Mouse (Mus musculus): Measurements from ENCODE around the gene Ralgapa2. TPM values are rescaled to one million over a fixed set of nuclear protein-coding genes. Genes with fewer than 3 reads are reported as not detected.

Ralgapa2 gene
- total and polyA plus RNA-seq, 2 experiments from 2014 or later, result 7.6 to 21.7 TPM

DNA sequence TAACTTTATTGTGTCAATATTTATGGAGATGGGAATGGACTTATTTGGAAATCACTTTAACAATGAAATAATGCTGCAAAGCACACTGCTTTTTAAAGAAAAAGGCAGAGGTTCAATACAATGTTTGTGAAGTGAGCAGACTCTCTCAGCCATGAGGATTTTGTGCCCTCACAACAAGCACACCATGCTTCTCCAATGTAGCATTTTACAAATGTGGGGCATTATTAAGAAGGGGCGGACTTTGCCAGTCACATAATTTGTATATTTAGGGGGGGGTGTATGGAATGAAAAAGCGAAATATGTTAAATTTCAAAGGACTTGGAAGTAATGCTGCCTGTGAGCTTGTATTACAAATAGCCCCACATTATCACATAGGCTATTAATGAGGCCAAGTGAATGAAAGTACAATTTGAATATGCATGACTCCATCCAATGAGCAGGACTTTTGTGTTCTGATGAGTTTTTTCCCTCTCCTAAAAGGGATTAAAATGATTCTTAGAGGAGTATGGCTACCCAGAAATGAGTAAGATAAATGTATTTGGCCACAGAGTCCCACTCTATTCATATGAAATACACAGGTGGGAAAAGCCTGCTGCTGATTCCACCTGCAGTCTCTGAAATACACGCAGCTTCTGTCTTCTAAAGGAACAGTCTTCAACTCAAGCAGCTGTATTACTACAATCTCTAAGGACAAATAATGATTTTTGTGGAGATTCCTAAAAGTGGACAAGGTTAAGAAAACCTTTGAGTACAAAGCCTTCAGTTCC is 187.8 kb downstream of the Ralgapa2 start:
- 89% methylated on average over 3 of the region's 3 CpGs for WGBS
- DNase-seq (ENCODE audit: low spot score) (no peak), ATAC-seq (ENCODE audit: insufficient read depth, low read depth) (no peak)

DNA sequence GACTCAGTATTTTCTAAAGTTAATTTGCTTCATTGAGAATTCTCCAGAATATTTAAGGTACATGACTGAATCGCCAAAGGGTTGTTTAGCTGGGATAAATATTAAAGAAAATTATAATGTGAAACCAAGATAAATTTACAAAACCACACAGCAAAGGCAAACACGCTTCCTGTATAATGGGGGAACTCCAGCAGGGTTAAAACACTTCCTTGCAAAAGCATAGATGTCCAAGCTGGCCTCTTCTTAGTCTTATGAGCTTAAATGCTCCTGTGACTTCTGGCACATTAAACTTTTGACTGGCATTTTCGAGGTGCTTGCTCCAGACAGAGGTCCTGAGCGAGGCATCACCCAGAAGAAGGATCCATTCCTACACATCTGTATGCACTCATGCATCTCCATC is 188.6 kb downstream of the Ralgapa2 start:
- Histone ChIP-seq H3K36me3 (replicated peaks; ENCODE audit: control insufficient read depth, insufficient read depth, low read length) (peaks cover 25% of the 10 kb centered on the region), H3K27ac (ENCODE audit: low read depth) (no peak overlapping the region), H3K4me1 (ENCODE audit: control insufficient read depth, insufficient read depth) (no peaks in the 10 kb centered on the region), H3K4me3 (ENCODE audit: low read depth, low read length) (no peak overlapping the region), H3K4me2 (ENCODE audit: low read depth, low read length) (no peak overlapping the region), H3K9me3 (replicated peaks; ENCODE audit: control insufficient read depth, low read length) (no peaks in the 10 kb centered on the region), H3K9ac (replicated peaks; ENCODE audit: low read depth, low read length) (no peak overlapping the region), H3K27me3 (ENCODE audit: control insufficient read depth, insufficient read depth, low read length) (no peaks in the 10 kb centered on the region)
- TF ChIP-seq EP300 (IDR thresholded peaks at IDR 0.05; ENCODE audit: low read depth) (no peak), CTCF (IDR thresholded peaks at IDR 0.05; ENCODE audit: low read depth) (no peak)
- ATAC-seq (ENCODE audit: insufficient read depth, low read depth), result no peak
- no peak for DNase-seq (ENCODE audit: low spot score)
- 91% methylated on average over 4 of the region's 4 CpGs for WGBS

More for the DNA sequence above, 187.8 kb downstream of the Ralgapa2 start:
- no peak overlapping the region for H3K4me2 ChIP-seq (ENCODE audit: low read depth, low read length)
- no peaks in the 10 kb centered on the region for H3K27me3 ChIP-seq (ENCODE audit: control insufficient read depth, insufficient read depth, low read length)
- H3K27ac ChIP-seq (ENCODE audit: low read depth), result no peak overlapping the region
- no peak overlapping the region for H3K9ac ChIP-seq (replicated peaks; ENCODE audit: low read depth, low read length)
- H3K4me3 ChIP-seq (ENCODE audit: low read depth, low read length), result no peak overlapping the region
- H3K4me1 ChIP-seq (ENCODE audit: control insufficient read depth, insufficient read depth), result no peaks in the 10 kb centered on the region
- H3K36me3 ChIP-seq (replicated peaks; ENCODE audit: control insufficient read depth, insufficient read depth, low read length), result peaks cover 26% of the 10 kb centered on the region
- TF ChIP-seq CTCF (IDR thresholded peaks at IDR 0.05; ENCODE audit: low read depth) (no peak), EP300 (IDR thresholded peaks at IDR 0.05; ENCODE audit: low read depth) (no peak)
- H3K9me3 ChIP-seq (replicated peaks; ENCODE audit: control insufficient read depth, low read length), result no peaks in the 10 kb centered on the region

DNA sequence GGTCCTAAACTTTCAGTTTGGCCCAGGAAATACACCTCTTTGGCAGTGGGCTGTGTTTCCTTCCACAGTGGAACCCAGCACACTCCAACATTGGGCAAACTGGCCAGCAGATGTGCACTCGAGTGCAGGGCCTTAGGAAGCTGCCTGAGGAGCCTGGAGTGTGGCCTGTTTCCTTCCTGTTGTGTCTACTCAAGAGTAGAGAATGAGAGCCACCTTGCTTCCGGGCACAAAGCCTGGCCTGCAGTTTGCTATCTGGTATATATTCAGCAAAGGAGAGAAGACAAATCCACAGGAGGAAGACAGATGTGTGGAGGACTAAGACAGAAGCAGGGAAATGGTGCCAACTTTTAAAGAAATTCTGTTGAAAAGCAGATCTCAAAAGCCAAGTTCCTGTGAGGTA is 189.4 kb downstream of the Ralgapa2 start:
- DNase-seq (ENCODE audit: low spot score) (no peak), ATAC-seq (ENCODE audit: insufficient read depth, low read depth) (no peak)
- Histone ChIP-seq H3K4me2 (ENCODE audit: low read depth, low read length) (no peak overlapping the region), H3K27me3 (ENCODE audit: control insufficient read depth, insufficient read depth, low read length) (no peaks in the 10 kb centered on the region), H3K4me3 (ENCODE audit: low read depth, low read length) (no peak overlapping the region), H3K27ac (ENCODE audit: low read depth) (no peak overlapping the region), H3K36me3 (replicated peaks; ENCODE audit: control insufficient read depth, insufficient read depth, low read length) (peaks cover 25% of the 10 kb centered on the region), H3K9me3 (replicated peaks; ENCODE audit: control insufficient read depth, low read length) (no peaks in the 10 kb centered on the region), H3K9ac (replicated peaks; ENCODE audit: low read depth, low read length) (no peak overlapping the region), H3K4me1 (ENCODE audit: control insufficient read depth, insufficient read depth) (no peaks in the 10 kb centered on the region)
- TF ChIP-seq CTCF (IDR thresholded peaks at IDR 0.05; ENCODE audit: low read depth) (no peak), EP300 (IDR thresholded peaks at IDR 0.05; ENCODE audit: low read depth) (no peak)
- WGBS, result 51% methylated on average over 2 of the region's 2 CpGs

DNA sequence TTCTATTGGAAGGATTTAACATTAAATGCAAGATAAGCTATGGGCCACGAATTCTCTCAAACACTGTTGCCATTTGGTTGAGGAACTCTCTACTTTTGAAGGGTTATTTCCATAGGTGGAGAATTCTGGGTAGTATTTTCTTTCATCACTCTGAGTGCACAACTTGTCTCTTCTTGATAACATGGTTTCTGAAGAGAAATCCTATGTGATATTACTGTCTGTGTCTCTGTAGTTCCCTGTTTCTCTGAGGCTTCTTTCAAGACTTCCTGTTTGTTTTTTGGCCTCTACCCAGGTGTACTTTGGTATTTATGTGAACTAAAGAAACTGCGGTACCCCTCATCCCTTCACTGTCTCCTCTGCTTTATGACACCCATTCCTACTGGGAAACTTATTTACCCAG is 190.1 kb downstream of the Ralgapa2 start:
- ATAC-seq (ENCODE audit: insufficient read depth, low read depth) (no peak), DNase-seq (ENCODE audit: low spot score) (no peak)
- H3K9me3 ChIP-seq (replicated peaks; ENCODE audit: control insufficient read depth, low read length), result no peaks in the 10 kb centered on the region
- TF ChIP-seq EP300 (IDR thresholded peaks at IDR 0.05; ENCODE audit: low read depth) (no peak), CTCF (IDR thresholded peaks at IDR 0.05; ENCODE audit: low read depth) (no peak)
- no peak overlapping the region for H3K4me2 ChIP-seq (ENCODE audit: low read depth, low read length)
- no peak overlapping the region for H3K27ac ChIP-seq (ENCODE audit: low read depth)
- 82% methylated on average over 2 of the region's 2 CpGs for WGBS
- H3K9ac ChIP-seq (replicated peaks; ENCODE audit: low read depth, low read length), result no peak overlapping the region
- no peaks in the 10 kb centered on the region for H3K4me1 ChIP-seq (ENCODE audit: control insufficient read depth, insufficient read depth)
- H3K4me3 ChIP-seq (ENCODE audit: low read depth, low read length), result no peak overlapping the region
- H3K36me3 ChIP-seq (replicated peaks; ENCODE audit: control insufficient read depth, insufficient read depth, low read length), result peaks cover 20% of the 10 kb centered on the region
- no peaks in the 10 kb centered on the region for H3K27me3 ChIP-seq (ENCODE audit: control insufficient read depth, insufficient read depth, low read length)

DNA sequence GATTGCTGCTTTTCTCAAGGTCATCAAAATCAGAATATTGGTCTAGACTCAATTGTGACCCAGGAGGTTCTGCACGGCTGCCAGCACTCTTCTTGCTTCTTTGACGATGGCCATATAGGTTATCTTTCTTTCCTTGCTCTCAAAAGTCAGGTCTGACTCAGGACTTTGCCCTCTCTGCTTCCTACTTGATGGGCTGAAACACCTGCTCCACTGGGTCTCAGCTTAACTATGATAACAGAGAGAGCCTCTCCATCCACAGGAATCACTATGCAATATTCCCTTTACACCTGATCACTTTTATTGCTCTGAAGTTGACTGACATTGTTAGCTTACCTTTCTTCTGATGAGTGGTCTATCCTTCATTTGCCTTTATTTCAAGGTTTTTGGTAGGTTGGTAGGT is 191.5 kb downstream of the Ralgapa2 start:
- no peak for ATAC-seq (ENCODE audit: insufficient read depth, low read depth)
- Histone ChIP-seq H3K27ac (ENCODE audit: low read depth) (no peak overlapping the region), H3K4me1 (ENCODE audit: control insufficient read depth, insufficient read depth) (no peaks in the 10 kb centered on the region), H3K4me2 (ENCODE audit: low read depth, low read length) (no peak overlapping the region), H3K27me3 (ENCODE audit: control insufficient read depth, insufficient read depth, low read length) (no peaks in the 10 kb centered on the region), H3K4me3 (ENCODE audit: low read depth, low read length) (no peak overlapping the region), H3K36me3 (replicated peaks; ENCODE audit: control insufficient read depth, insufficient read depth, low read length) (peaks cover 20% of the 10 kb centered on the region), H3K9me3 (replicated peaks; ENCODE audit: control insufficient read depth, low read length) (no peaks in the 10 kb centered on the region), H3K9ac (replicated peaks; ENCODE audit: low read depth, low read length) (no peak overlapping the region)
- TF ChIP-seq EP300 (IDR thresholded peaks at IDR 0.05; ENCODE audit: low read depth), result no peak
- no peak for TF ChIP-seq CTCF (IDR thresholded peaks at IDR 0.05; ENCODE audit: low read depth)
- DNase-seq (ENCODE audit: low spot score), result no peak
- 87% methylated on average over 2 of the region's 2 CpGs for WGBS

DNA sequence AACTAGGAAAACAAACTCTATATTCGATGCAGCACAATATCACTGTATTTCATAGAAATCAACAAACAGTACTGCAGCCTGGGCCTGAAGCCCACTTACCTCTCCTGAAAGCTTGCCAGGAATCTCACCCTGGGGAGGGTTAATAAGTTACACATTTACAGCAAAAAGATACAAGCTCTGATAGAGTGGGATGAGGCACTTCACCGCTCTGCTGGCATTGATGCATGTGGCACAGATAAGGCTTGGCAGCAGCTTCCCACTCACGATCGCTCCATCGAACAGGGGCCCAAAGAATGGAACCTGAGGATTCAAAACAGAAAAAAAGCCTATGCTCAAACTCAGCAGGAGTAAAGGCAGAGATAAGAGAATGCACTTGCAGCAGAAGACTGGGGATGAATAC is 197.4 kb downstream of the Ralgapa2 start:
- ATAC-seq (ENCODE audit: insufficient read depth, low read depth) (no peak), DNase-seq (ENCODE audit: low spot score) (no peak)
- H3K4me2 ChIP-seq (ENCODE audit: low read depth, low read length), result no peak overlapping the region
- H3K36me3 ChIP-seq (replicated peaks; ENCODE audit: control insufficient read depth, insufficient read depth, low read length), result peaks cover 20% of the 10 kb centered on the region
- H3K27ac ChIP-seq (ENCODE audit: low read depth), result no peak overlapping the region
- no peaks in the 10 kb centered on the region for H3K4me1 ChIP-seq (ENCODE audit: control insufficient read depth, insufficient read depth)
- H3K4me3 ChIP-seq (ENCODE audit: low read depth, low read length), result no peak overlapping the region
- TF ChIP-seq CTCF (IDR thresholded peaks at IDR 0.05; ENCODE audit: low read depth), result no peak
- no peak for TF ChIP-seq EP300 (IDR thresholded peaks at IDR 0.05; ENCODE audit: low read depth)
- H3K27me3 ChIP-seq (ENCODE audit: control insufficient read depth, insufficient read depth, low read length), result no peaks in the 10 kb centered on the region
- no peak overlapping the region for H3K9ac ChIP-seq (replicated peaks; ENCODE audit: low read depth, low read length)
- H3K9me3 ChIP-seq (replicated peaks; ENCODE audit: control insufficient read depth, low read length), result no peaks in the 10 kb centered on the region
- 73% methylated on average over 5 of the region's 5 CpGs for WGBS

All from heart, postnatal 0 days (tissue).